Mouse (Mus musculus) small intestine, adult 10 weeks (tissue): ENCODE data around the gene Gigyf2. TPM values are rescaled to one million over a fixed set of nuclear protein-coding genes. Genes with fewer than 3 reads are reported as not detected.

Experiments used
- polyA plus RNA-seq: library from polyadenylated mRNA; stranded (reverse); fragments of 350-450 nt; fragmentation: Illumina TruSeq; extraction: RNeasy Lipid Tissue Mini Kit (QIAGEN cat#74804); gene quantifications from one replicate; pipeline ENCODE4 v1.2.3, GENCODE M21; 2014; ENCODE audit warnings: low replicate concordance

The Gigyf2 gene
- 76.6 TPM for polyA plus RNA-seq

DNA sequence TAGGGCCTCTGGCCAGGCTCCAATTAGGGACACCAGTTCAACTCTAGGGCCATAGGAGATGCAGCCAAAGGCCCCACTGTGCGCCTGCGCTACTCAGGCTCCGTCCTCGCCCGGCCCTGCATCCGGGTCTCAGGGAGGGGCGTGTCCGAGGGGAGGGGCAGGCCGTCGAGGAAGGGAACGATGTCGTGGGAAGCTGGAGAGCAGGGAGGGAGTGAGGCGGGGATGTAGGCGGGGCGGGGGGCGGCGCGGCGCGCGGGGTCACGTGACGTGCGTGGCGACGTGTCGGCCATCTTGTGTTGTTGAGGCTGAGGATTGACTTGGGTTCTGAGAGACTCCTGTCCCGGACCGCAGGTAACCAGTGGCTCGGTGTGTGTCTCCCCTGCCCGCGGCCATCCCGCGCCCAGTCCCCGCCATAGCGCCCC lies at the start of gene Gigyf2:
Gene Gigyf2, plus strand, starts transcription at position 257 of the 422 bp plus-strand sequence.

DNA sequence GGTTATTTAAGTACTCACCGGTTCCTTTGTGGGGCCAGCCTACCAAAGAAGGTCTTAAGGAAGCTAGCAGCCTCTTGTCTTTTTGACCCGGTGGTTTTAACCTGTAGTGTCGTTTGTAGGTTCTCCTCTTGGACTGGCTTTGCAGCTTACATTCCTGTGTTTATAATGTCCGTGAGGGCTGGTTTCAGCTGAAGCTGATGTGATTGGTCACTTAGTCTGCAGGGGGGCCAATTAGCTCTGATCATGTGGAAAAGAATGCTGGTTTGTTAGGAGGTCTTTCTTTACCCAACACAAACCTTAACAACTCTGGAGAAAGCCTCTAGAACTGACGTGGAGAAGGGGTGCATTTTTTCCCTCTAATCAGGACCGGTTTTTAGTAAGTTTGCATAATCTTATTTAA lies 67.8 kb downstream of the Gigyf2 start, which contains the start of gene Kcnj13:
Gene Kcnj13, minus strand, starts transcription at position 136 of the 400 bp plus-strand sequence.

DNA sequence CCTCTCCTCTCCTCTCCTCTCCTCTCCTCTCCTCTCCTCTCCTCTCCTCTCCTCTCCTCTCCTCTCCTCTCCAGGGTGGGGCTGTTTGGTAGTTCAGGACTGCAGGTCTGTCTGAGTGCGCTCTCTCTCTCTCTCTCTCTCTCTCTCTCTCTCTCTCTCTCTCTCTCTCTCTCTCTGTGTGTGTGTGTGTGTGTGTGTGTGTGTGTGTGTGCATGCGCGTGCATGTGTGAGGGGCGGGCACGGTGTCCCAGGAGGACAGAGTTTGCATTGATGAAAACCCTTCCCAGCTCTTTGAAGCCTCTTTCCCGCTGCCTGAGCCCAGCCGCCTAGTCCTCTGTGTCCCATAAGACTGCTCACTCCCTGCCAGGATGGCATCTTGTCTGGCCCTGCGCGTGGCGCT lies 143.2 kb downstream of the Gigyf2 start, which contains the start of gene Snorc:
Gene Snorc, plus strand, starts transcription at position 301 of the 400 bp plus-strand sequence.

Other genes with a start within 250 kb of the Gigyf2 start
- gene Alppl2, start 237.1 kb upstream of the Gigyf2 start, polyA plus RNA-seq = 0.56 TPM
- gene Alpi, start 225.4 kb upstream of the Gigyf2 start, polyA plus RNA-seq = 161 TPM
- 179 TPM for gene Akp3, start 202.0 kb upstream of the Gigyf2 start, polyA plus RNA-seq
- gene Ecel1, start 170.5 kb upstream of the Gigyf2 start, polyA plus RNA-seq = not detected
- not detected for gene Prss56, start 143.7 kb upstream of the Gigyf2 start, polyA plus RNA-seq
- gene Chrnd, start 136.4 kb upstream of the Gigyf2 start, polyA plus RNA-seq = not detected
- gene Chrng, start 122.3 kb upstream of the Gigyf2 start, polyA plus RNA-seq = not detected
- gene Eif4e2, start 113.1 kb upstream of the Gigyf2 start, polyA plus RNA-seq = 24.5 TPM
- 2.2 TPM for gene Efhd1, start 62.6 kb upstream of the Gigyf2 start, polyA plus RNA-seq
- 0.56 TPM for gene Kcnj13, start 67.7 kb downstream of the Gigyf2 start, polyA plus RNA-seq
- gene Snorc, start 143.3 kb downstream of the Gigyf2 start, polyA plus RNA-seq = not detected
- 0.74 TPM for gene Neu2, start 182.9 kb downstream of the Gigyf2 start, polyA plus RNA-seq
- gene Ngef, start 246.9 kb downstream of the Gigyf2 start, polyA plus RNA-seq = 0.59 TPM